Mouse (Mus musculus): ENCODE measurements around the gene 9130019O22Rik.

- TF ChIP-seq CTCF (IDR thresholded peaks at IDR 0.05; ENCODE audit: extremely low read depth, insufficient read depth, insufficient read length, insufficient replicate concordance): no peak
- TF ChIP-seq POLR2A (IDR thresholded peaks at IDR 0.05; ENCODE audit: low read depth, low read length): no peak
Observed at GRCm38 (mm10) chr7:127402980-127403379, 16.0 kb upstream of the 9130019O22Rik start.

Measured in spleen, adult 2 months (tissue).